Mouse (Mus musculus): Measurements from ENCODE around the gene Max. TPM values are rescaled to one million over a fixed set of nuclear protein-coding genes. Genes with fewer than 3 reads are reported as not detected.

Gene Max
- total and polyA plus RNA-seq, 2 experiments from 2014 or later, result 18.2 to 60.1 TPM

- DNase-seq (ENCODE audit: low spot score) (no peak), ATAC-seq (no peak)
- Histone ChIP-seq H3K27me3 (ENCODE audit: insufficient read depth, low read length) (no peaks in the 10 kb centered on the region), H3K9me3 (ENCODE audit: low read length) (no peaks in the 10 kb centered on the region), H3K36me3 (ENCODE audit: insufficient read depth, low read length) (peaks cover 7% of the 10 kb centered on the region; the same call in 1 of the 2 replicates), H3K4me3 (ENCODE audit: low read length) (no peak overlapping the region), H3K4me2 (ENCODE audit: low read depth, low read length) (no peak overlapping the region), H3K9ac (replicated peaks; ENCODE audit: low read length) (no peak overlapping the region), H3K4me1 (ENCODE audit: insufficient read depth, low read length) (no peaks in the 10 kb centered on the region), H3K27ac (no peak overlapping the region)
- no peak for TF ChIP-seq CTCF (IDR thresholded peaks at IDR 0.05; ENCODE audit: low read depth)
- 66% methylated on average over 9 of the region's 9 CpGs for WGBS
Observed at GRCm38 (mm10) chr12:76912193-76912592, 49.8 kb downstream of the Max start.

- no peak overlapping the region for H3K9ac ChIP-seq (replicated peaks; ENCODE audit: low read length)
- peak overlapping the region; percentile 48; the same call in 1 of the 2 replicates for H3K27ac ChIP-seq
- TF ChIP-seq CTCF (IDR thresholded peaks at IDR 0.05; ENCODE audit: low read depth), result no peak
- H3K9me3 ChIP-seq (ENCODE audit: low read length), result no peaks in the 10 kb centered on the region
- H3K27me3 ChIP-seq (ENCODE audit: insufficient read depth, low read length), result no peaks in the 10 kb centered on the region
- no peak overlapping the region for H3K4me3 ChIP-seq (ENCODE audit: low read length)
- ATAC-seq (peak; percentile 28; the same call in 1 of the 2 replicates), DNase-seq (ENCODE audit: low spot score) (peak; percentile 29)
- H3K36me3 ChIP-seq (ENCODE audit: insufficient read depth, low read length), result peaks cover 4% of the 10 kb centered on the region; the same call in 1 of the 2 replicates
- H3K4me1 ChIP-seq (ENCODE audit: insufficient read depth, low read length), result no peaks in the 10 kb centered on the region
- WGBS, result 47% methylated on average over 16 of the region's 16 CpGs
- no peak overlapping the region for H3K4me2 ChIP-seq (ENCODE audit: low read depth, low read length)
Observed at GRCm38 (mm10) chr12:76911171-76911726, 50.8 kb downstream of the Max start.

- TF ChIP-seq CTCF (IDR thresholded peaks at IDR 0.05; ENCODE audit: low read depth), result no peak
- H3K36me3 ChIP-seq (ENCODE audit: insufficient read depth, low read length), result peaks cover 3% of the 10 kb centered on the region; the same call in 1 of the 2 replicates
- no peak overlapping the region for H3K4me2 ChIP-seq (ENCODE audit: low read depth, low read length)
- DNase-seq (ENCODE audit: low spot score) (no peak), ATAC-seq (peak; percentile 43; the same call in 1 of the 2 replicates)
- WGBS, result 64% methylated on average over 11 of the region's 11 CpGs
- no peaks in the 10 kb centered on the region for H3K9me3 ChIP-seq (ENCODE audit: low read length)
- H3K9ac ChIP-seq (replicated peaks; ENCODE audit: low read length), result no peak overlapping the region
- H3K27me3 ChIP-seq (ENCODE audit: insufficient read depth, low read length), result no peaks in the 10 kb centered on the region
- H3K27ac ChIP-seq, result 0 out of 2 replicates have a peak overlapping the region, but pooled peaks have one; percentile 15
- H3K4me1 ChIP-seq (ENCODE audit: insufficient read depth, low read length), result no peaks in the 10 kb centered on the region
- no peak overlapping the region for H3K4me3 ChIP-seq (ENCODE audit: low read length)
Observed at GRCm38 (mm10) chr12:76910258-76910940, 51.6 kb downstream of the Max start.

- H3K27ac ChIP-seq, result no peak overlapping the region
- no peak overlapping the region for H3K4me3 ChIP-seq (ENCODE audit: low read length)
- no peaks in the 10 kb centered on the region for H3K4me1 ChIP-seq (ENCODE audit: insufficient read depth, low read length)
- ATAC-seq, result no peak
- H3K4me2 ChIP-seq (ENCODE audit: low read depth, low read length), result no peak overlapping the region
- H3K36me3 ChIP-seq (ENCODE audit: insufficient read depth, low read length), result no peaks in the 10 kb centered on the region; the same call in 1 of the 2 replicates
- H3K27me3 ChIP-seq (ENCODE audit: insufficient read depth, low read length), result no peaks in the 10 kb centered on the region
- no peaks in the 10 kb centered on the region for H3K9me3 ChIP-seq (ENCODE audit: low read length)
- no peak for DNase-seq (ENCODE audit: low spot score)
- 86% methylated on average over 5 of the region's 5 CpGs for WGBS
- no peak overlapping the region for H3K9ac ChIP-seq (replicated peaks; ENCODE audit: low read length)
- no peak for TF ChIP-seq CTCF (IDR thresholded peaks at IDR 0.05; ENCODE audit: low read depth)
Observed at GRCm38 (mm10) chr12:76909218-76909617, 52.8 kb downstream of the Max start.

GRCm38 (mm10) chr12:76906278-76906677, 55.7 kb downstream of the Max start:
- H3K27ac ChIP-seq, result no peak overlapping the region
- no peaks in the 10 kb centered on the region; the same call in 1 of the 2 replicates for H3K36me3 ChIP-seq (ENCODE audit: insufficient read depth, low read length)
- no peak for TF ChIP-seq CTCF (IDR thresholded peaks at IDR 0.05; ENCODE audit: low read depth)
- H3K9ac ChIP-seq (replicated peaks; ENCODE audit: low read length), result no peak overlapping the region
- no peaks in the 10 kb centered on the region for H3K4me1 ChIP-seq (ENCODE audit: insufficient read depth, low read length)
- no peaks in the 10 kb centered on the region for H3K27me3 ChIP-seq (ENCODE audit: insufficient read depth, low read length)
- no peaks in the 10 kb centered on the region for H3K9me3 ChIP-seq (ENCODE audit: low read length)
- WGBS, result 92% methylated on average over 1 of the region's 1 CpGs
- H3K4me3 ChIP-seq (ENCODE audit: low read length), result no peak overlapping the region
- ATAC-seq (no peak), DNase-seq (ENCODE audit: low spot score) (no peak)
- no peak overlapping the region for H3K4me2 ChIP-seq (ENCODE audit: low read depth, low read length)

GRCm38 (mm10) chr12:76901508-76902294, 60.3 kb downstream of the Max start:
- no peaks in the 10 kb centered on the region for H3K36me3 ChIP-seq (ENCODE audit: insufficient read depth, low read length)
- WGBS, result 86% methylated on average over 3 of the region's 3 CpGs
- no peak for DNase-seq (ENCODE audit: low spot score)

More at GRCm38 (mm10) chr12:76901508-76902294, 60.3 kb downstream of the Max start:
- no peak for ATAC-seq
- no peak overlapping the region for H3K9ac ChIP-seq (replicated peaks; ENCODE audit: low read length)
- H3K4me1 ChIP-seq (ENCODE audit: insufficient read depth, low read length), result no peaks in the 10 kb centered on the region
- no peak for TF ChIP-seq CTCF (IDR thresholded peaks at IDR 0.05; ENCODE audit: low read depth)
- no peaks in the 10 kb centered on the region for H3K9me3 ChIP-seq (ENCODE audit: low read length)
- H3K27me3 ChIP-seq (ENCODE audit: insufficient read depth, low read length), result no peaks in the 10 kb centered on the region
- no peak overlapping the region for H3K4me2 ChIP-seq (ENCODE audit: low read depth, low read length)
- H3K4me3 ChIP-seq (ENCODE audit: low read length), result no peak overlapping the region
- H3K27ac ChIP-seq, result no peak overlapping the region

Measured in hindbrain, postnatal 0 days (tissue).